Mouse (Mus musculus) kidney, postnatal 4 days (tissue): ENCODE results near the gene Hpca.
A peak's percentile ranks its signal among the peaks of the same experiment; 100 is the strongest.

Experiments used
- DNase-seq, 2 experiments: peaks; one replicate each; pipeline ENCODE4 v3.0.0; 2021; ENCODE audit warnings: mixed read lengths in 2 of 2

The Hpca gene

DNA sequence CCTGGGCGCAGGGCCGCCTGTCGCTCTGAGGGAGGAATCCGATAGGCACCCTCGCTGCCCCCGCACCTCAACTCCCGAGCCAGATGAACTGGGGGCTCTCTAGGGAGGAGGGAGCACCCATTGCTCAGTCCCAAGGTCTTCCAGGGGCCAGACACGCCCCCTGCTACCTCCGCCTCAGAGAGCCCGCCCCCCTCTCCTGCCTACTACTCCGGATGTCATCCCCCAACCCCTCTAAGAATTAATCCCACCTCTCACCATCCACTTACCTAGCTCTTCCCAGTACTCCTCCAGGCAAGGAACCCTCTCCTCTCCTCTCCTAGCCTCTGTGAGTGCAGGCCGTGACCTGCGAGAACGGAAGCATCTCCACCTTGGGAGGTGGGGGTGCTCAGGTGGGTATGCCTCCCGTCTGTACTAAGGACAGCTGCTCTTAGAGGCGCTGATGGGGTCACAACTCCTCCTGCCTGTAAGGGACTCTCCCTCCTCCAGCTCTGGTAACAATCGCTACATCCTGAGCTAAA, at the start of gene Hpca:
Hpca (minus strand) TSS at position 468 of the 518 bp plus-strand sequence.
- no peak for DNase-seq

DNA sequence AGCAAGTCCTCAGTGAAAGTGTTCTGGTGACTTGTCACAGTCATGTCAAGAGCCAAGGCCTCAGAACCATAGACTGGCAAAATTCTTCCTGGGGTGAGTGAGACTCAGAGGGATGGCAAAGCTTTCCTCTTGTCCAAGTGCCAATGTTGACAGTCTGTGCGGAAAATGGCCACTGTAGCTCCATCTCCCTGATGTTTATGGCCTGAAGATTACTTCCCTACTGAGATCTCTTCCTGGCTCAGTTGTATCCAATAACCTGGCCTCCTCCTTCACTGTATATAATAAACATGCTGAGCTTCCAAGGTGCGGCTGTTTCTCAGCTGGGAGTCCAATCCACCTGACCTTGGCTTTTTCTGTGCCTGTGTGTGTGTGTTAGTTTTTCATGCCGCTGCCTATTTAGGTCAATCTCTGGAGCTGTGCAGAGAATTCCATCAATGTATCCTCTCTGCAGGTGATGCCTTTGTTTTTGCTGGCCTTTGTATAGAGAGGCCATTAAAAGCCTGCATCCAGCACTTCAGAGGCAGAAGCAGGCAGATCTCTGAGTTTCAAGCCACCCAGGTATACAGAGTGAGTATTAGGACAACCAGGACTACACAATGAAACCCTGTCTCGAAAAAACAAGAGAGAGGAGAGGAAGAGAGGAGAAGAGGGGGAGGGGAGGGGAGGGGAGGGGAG, 39.9 kb upstream of the Hpca start:
- DNase-seq, result no peak

DNA sequence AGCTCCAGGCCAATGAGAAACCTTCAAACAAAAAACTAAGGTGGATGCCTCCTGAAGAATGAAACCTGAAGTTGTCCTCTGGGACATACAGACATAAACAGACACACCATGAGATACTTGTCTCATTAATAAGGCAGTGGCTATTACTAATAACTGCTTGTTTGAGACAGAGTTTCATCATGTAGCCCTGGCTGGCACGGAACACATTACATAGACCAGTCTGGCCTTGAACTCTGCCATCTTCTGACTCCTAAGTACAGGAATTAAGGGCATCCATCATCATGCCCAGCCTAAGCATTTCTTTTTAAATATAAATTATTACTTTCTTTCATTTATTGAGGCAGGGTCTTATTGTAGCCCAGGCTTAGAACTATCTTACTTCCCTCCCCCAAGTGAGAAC, 39.2 kb upstream of the Hpca start:
- no peak for DNase-seq

DNA sequence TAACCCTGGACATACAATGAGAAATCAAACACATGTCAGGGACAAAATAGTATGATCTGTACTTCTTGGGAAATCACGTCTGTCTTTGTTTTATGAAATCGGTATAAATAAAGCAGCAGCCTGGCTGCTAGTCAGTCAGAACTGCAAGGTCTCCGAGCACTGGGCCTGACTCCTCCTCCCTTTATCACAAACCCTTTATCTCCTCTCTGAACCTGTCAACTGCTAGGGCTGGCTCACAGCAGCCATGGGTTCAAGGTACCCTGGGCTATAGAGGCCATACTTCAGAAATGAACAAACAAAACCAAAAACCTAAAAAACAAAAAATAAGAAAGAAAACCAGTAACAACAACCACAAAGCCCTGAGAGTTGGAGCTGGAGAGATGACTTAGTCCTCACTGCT, 36.7 kb upstream of the Hpca start:
- no peak for DNase-seq

DNA sequence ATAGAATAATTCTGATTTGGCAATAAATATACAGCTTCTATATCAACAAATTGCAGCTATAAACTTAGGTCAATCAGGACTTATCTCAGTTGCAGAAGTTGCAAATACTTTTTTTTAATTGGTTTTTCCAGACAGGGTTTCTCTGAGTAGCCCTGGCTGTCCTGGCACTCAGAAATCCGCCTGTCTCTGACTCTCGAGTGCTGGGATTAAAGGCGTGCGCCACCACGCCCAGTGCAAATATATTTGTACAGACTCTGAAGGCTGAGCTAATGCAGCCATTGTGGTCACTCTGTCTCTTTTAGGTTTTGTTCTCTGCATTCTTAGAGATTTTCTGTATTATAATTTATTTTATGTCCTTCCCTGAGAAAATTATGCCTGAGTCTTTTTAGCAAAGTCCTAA, 35.7 kb upstream of the Hpca start:
- no peak for DNase-seq

DNA sequence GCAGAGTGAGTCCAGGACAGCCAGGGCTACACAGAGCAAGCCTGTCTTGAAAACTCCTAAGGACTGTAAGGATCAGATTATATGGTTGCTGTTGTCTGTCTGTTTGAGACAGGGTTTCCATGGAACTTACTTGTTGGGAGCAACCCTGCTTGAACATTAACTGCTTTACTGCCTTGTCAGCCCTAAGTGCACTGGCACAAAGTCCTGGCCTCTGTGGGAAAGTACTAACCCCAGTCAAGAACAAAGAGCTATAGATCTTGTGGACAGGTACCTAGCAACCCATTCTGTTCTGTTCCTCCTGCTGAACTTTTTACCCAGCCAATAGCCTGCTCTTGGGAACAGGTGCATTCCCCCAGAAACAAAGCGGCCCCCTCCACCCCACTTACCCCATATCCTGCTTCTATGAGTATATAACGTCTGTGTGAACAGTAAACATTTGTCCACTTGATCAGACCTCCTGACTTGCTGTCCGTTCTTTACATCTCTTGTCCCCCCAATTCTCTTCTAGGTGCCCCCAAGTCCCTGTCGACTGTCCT, 29.5 kb upstream of the Hpca start:
- DNase-seq, result no peak

DNA sequence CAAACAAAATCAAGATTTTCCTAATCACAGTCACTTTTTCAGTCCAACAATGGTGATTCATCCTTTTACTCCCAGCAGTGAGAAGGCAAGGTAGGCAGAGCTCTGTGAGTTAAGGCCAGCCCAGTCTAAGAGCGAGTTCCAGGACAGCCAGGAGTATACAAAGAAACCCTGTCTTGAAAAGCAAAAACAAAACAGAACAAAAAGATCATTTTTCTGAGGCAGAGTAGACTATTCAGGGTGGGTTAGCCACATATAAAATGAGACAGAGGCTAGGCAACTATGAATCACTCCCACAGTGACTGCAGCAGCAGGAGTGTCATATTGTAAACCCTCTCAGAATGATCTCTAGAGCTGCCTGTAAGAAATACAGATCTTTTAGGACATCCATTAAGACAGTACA, 27.5 kb upstream of the Hpca start:
- no peak for DNase-seq

DNA sequence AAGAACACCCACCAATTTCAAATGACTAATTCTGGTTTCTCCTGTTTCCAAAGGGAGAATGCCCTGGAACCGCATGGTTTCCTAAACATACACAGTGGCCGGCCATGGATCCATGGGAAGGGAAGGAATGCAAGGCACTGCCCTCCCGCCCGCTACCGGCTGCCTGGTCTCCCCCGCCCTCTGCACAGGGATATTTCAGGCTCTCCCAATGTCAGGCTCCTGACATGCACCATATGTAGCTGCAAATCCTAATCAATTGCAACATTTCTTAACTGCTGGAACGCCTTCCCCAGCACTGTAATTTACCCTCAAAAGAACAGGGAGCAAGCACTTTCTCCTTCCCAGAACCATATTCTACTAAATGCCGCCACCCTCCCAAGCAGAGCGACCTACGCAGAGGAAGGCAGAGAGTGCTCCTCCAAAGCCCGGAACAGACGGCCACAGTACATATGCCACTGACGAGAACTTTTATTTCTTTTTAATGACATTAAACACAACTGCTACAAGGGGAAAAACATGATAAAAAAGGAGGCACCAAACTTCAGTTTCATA, 25.8 kb upstream of the Hpca start:
- peak; percentile 39 to 61 for DNase-seq

DNA sequence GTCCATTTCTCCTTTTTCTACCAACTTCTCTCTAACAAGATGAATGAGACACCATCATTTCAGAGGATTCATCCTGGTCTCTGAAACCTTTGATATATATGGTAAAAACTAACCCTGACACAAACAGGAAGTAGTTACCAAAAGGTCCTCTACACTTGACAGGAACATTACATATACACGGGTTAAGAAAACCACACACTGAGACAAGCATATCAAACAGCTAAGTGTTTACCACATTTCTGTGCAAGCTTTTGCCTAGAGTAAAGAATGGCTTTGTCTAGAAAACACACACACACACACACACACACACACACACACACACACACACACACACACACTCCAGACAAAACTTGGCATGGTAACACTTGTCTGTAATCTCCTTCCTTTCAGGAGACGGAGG, 24.6 kb upstream of the Hpca start:
- DNase-seq, result no peak

DNA sequence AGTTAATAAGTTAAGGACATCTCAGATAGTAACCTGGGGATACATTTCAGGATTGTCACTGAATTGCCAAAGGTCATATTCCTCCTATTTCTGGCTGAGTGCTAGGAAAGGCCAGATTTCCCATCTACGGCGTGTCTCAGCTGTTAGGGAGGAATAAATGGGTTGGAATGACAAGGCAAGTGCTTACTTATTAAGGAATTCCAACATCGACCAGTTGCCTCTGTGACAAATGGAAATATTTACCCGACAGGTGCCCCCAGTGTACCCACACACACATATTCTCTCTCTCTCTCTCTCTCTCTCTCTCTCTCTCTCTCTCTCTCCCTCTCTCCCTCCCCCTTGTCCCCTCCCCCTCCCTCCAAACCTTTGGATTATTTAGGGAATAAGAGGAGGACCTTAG, 24.1 kb upstream of the Hpca start:
- DNase-seq, result no peak

DNA sequence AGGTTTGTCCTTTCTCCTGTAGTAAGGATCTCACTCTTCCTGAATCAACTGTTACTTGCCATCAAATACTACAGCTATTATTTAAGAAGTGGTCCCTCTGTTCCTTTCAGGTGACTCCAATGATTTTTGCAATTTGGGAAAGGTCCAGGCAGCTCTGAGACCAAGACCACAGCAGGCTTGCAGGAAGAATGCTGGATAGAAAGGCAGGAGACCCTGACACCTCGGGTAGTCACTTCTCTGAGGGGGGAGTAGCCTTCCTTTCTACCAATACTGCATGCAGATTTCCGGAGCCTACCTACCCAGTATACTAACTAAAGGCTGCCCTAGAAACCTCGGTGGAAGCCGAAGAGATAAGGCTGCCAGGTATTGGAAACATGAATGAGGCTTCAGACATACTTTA, 23.6 kb upstream of the Hpca start:
- DNase-seq, result no peak

DNA sequence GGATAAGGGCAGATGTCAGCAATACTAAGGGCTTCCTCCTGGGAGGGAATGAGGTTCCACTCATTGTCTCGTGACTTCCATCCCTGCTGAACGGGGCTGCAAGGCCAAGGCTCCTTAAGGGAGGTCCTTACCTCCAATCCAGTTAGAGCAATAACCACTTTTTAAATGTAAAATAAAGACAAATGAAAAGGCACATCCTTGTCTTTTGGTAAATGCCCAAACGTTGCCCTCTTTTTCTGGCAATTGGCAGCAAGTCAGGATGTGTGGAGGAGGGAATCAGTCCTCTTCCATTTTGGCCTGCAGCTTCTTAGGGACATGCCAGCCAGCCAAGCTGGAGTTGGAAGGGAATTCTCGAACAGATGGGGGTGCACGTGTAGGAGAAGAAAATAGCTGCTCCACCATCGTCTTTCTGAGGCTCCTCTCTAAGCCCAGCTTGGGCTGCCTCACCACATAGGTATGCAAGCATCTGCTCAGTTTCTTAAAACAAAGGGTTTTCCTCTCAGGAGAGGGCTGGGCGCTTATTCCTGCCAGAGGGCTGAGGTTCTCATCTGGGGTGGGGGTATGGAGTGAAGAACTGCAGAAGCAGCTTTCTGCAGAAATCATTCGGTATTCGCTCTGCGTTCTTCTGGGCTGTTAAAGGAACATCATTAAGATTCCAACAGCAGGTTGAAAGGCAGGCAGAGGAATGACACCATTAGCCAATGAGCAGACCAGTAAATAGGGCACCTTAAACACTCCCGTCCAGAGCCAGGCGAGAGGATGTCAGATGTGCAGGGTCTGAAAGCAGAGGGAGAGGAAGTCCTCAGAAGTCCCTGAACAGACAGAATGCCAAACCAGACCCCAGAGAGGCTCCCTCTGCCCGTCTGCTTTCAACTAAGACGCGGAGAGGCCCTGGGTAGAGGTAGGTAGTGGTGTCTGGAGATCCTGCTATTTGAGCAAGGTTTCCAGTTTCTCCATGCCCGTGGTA, 22.8 kb upstream of the Hpca start:
- DNase-seq, result no peak

DNA sequence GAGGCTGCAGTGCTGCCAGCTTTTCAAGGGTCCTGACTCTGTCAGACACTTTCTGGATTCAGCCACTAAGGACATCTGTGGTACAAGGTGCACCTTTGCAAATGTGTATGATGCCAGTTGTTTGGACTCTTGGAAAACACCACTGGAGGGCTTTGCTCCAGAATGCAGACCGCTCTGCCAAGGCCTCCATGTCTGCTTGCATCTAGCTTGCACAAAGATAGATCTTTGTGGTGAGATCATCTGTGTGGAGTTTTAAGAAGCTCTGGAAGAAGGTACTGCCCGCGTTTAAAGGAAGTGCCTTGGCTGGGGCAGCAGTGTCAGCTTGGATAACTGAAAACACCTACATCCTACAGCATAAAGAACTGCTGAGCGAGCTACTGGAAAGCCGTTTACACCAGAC, 21.7 kb upstream of the Hpca start:
- no peak for DNase-seq

DNA sequence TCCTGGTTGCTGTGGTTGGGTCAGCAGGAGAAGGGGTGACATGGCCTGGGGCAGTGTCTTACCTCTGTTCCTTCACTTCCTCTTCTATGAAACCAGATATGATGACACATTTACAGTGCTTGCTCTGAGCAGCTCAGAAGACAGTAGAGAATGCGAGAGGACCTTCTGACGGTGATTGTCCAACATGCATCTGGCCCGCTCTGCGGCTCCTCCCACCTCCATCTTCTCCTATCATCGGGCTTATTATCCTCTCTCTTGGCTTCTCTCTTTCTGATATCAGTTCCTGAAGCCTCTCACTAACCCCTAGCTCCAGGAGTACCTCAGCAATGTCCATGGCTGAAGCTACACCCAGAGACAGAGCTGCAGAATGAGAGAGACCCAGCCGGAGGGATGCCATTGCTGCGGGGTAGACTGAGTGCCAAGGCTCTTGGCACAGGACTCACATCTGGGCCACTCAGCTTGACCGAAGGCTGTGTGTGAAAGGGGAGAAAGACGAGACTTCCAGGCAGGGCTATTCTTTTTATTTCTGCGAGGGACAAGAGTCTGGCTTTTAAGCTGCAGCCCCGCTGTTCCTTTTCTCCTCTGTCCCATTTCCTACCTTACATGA, 20.7 kb upstream of the Hpca start:
- no peak for DNase-seq

DNA sequence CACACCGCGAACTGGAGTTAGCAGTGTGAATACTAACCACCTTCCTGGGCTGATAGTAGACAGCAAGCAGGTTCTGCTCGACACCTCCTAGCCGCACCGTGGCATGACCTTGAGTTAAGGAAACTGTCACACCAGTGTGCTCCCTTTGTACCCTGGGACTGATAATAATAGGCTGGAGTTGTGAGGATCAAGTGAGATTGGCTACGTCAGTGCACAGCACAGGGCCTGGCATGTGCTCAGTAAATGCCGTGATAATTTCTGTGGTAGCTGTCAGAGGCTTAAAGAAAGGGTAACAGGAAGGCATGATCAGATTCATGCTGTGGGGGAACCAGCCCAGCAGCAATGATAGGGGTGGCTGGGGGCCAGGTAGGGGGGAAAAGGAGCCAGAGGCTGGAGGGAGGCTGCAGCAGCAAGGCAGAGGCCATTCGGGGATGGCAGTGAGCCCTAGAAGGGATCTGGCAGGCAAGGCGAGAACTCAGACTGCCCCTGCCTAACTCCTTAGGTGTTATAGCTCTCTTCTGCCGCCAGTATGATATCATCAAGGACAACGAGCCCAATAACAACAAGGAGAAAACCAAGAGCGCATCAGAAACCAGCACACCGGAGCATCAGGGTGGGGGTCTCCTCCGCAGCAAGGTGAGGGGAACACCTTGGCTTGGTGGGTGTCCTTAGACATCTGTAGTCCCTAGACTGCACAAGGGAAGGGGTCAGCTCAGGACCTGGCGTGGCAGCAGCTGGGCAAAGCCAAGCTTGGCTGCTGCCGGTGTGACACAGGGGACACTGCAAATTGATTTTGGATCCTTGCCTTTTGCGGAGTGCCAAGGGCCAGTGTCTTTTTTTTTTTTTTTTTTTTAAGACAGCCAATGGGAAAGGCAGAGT, 20.0 kb upstream of the Hpca start:
- no peak for DNase-seq

DNA sequence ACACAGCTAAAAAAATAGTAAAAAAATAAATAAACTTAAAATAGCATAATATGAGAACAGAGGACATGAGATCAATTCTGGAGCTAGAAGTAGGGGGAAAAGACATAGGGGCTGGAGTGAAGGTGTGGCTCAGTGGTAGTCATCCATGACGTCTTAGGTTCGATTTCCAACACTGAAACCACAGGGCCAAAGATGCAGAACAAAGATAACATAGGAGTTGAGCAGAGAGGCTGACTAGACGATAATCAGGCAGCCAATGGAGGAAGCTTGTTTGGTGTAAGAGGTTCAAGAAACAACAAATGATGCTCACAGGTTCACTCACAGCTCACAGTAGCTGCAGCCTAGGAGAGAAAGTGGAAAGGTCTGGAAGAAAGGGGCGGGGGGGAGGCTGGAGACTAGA, 19.0 kb upstream of the Hpca start:
- DNase-seq, result no peak

DNA sequence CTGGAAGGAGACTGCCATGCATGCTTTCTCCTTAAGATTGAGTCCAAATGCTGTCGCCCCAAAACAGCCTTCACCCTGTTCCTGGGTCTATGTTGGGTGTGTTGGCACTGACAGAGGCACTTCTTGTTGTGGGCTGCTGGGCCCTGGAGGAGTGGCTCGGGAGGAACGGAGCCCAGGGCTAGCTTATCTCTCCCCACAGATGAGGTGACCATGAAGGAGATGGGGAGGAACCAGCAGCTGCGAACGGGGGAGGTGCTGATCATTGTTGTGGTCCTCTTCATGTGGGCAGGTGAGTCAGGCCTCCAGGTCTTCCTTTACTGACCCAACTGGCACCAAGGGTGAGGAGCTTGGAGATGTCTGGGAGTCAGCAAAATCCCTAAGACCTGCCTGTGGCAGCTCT, 17.8 kb upstream of the Hpca start:
- DNase-seq, result no peak

DNA sequence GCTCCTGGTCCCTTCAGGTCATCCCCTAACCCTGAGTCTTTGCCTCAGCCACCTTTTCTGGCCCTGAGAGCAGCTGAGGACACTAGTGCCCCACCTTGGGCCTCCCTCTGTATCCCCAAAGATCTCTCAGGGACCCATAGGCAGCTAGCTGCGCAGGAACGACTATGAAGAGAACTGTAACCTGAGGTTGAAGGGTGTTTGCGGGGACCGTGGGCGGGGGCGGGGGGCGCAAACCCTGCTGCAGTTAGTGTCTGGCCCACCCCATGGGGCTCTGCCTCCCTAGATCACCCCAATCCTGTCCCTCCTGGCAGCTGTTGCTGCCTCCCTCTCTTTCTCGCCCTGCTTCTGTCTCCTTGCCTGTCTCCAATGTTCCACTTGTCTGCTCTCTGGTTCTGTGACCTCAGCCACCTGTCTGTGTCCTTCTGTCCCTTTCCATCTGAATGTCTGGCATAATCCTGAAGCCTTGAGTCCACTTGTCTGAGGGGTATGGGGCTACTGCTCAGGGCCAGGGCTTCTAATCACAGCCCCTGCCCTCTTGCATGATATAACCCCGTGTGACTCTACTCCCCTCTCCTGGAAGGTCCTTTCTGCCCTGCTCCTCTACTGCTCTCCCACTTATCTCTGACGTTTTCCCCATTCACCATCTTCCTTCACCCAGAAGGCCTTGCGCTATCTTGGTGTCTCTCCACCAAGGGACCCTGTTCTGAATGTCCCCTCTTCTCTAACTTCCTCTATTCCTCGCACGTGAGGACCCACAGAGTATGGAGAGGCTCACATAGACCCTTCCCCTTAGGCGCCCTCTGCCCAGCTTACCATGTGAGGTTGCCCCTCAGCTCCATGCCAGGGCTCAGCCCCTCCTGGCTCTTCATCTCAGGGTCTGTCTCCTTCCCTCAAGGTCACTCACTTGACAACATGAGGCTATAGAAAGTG, 15.8 kb upstream of the Hpca start:
- DNase-seq, result no peak

DNA sequence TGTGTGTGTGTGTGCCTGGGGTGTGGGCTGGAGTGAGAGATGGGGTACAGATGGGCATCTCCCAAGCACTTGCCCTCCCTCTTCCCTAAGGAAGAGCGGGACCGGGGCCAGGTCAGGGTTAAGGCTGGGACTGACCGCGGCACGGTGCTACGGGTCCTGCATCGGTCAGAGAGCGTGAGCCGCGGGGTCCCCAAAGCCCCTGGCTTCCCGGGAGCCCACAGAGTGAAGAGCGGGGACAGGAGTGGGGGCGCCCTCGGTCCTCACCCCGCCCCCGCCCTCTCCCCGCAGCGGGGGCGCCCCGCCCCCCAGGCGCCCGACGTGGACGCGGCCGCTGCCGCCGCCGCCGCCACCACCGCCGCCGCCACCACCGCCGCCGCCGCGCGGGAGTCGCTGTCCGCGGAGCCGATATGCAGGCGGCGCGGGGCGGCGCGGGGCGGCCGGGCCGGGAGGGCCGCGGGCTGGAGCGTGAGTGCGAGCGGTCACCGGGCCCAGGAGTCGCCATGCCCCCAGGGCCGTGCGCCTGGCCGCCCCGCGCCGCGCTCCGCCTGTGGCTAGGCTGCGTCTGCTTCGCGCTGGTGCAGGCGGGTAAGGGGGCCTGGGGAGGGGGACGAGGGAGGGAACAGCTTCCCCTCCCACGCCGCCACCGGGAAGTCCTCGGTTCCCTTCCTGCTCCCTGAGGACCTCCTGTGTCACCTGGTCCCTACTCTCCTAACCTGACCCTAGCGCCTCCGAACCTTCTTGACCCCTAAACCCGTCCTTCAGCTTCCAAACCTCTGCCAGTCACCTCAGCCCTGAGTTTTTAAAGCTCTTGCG, 14.9 kb upstream of the Hpca start, which contains the start of gene Fndc5:
Fndc5 (plus strand) TSS at position 421 of the 813 bp plus-strand sequence.
- peak; percentile 48 to 57 for DNase-seq

DNA sequence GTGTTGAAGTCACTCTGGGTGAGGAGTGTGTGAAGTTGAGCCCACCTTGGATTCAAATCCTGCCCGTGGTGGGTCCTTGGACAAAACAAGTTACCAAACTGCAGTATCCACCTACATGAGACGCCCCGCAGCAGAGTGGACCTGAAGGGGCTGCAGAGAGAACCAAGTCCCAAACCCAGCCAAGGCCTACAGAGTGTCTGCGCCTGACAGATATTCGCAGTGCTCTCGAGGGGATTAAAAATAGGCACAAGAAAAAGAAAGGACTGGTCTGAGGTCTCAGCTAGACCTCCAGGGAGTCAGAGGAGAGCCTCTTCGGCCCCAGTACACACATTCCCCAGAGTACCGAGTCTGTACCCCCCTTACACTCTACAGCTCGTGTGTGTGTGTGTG, 14.3 kb upstream of the Hpca start:
- DNase-seq, result no peak
